Mouse (Mus musculus) midbrain, postnatal 0 days (tissue): ENCODE measurements at regions not wholly inside any gene's neighbourhood (a gene's known extent, or its start where the extent isn't known, plus 50 kb on each side); places are given as distances from the start of the nearest gene placed in this dataset.

ENCODE experiments used
- ATAC-seq: fragments of 200-750 bp; cut with Nextera tagmentation; 2 replicates; pipeline ENCODE4 v1.8.0; 2017; ENCODE audit warnings: moderate number of reproducible peaks, mild to moderate bottlenecking, moderate TSS enrichment, moderate library complexity; ENCODE audit not compliant: low FRiP score
- DNase-seq: peaks from one replicate; pipeline ENCODE4 v3.0.0-alpha.2; 2015; ENCODE audit warnings: low spot score
- H3K27ac ChIP-seq: fragments of 300-500 bp; sonication (generic); 2 replicates; pipeline ENCODE4 v1.5.1; 2014; ENCODE audit warnings: low read depth, mild to moderate bottlenecking, low read length, mixed read lengths
- H3K27me3 ChIP-seq: fragments of 300-500 bp; sonication (generic); 2 replicates; pipeline ENCODE4 v1.6.1; 2014; ENCODE audit warnings: low read length, control low read depth, mixed read lengths; ENCODE audit not compliant: insufficient read depth
- H3K36me3 ChIP-seq: fragments of 300-500 bp; sonication (generic); 2 replicates; pipeline ENCODE4 v1.6.1; 2014; ENCODE audit warnings: low read length, control low read depth, mixed read lengths; ENCODE audit not compliant: insufficient read depth
- H3K4me1 ChIP-seq: fragments of 300-500 bp; sonication (generic); 2 replicates; pipeline ENCODE4 v1.6.1; 2014; ENCODE audit warnings: mild to moderate bottlenecking, control low read depth, antibody characterized with exemption, low read length, mixed read lengths; ENCODE audit not compliant: insufficient read depth
- H3K4me2 ChIP-seq: fragments of 300-500 bp; sonication (generic); 2 replicates; pipeline ENCODE4 v1.6.1; 2014; ENCODE audit warnings: low read depth, mild to moderate bottlenecking, low read length, mixed read lengths; ENCODE audit not compliant: poor library complexity, severe bottlenecking
- H3K4me3 ChIP-seq: fragments of 300-500 bp; sonication (generic); 2 replicates; pipeline ENCODE4 v1.5.1; 2014; ENCODE audit warnings: low read depth, mild to moderate bottlenecking, low read length, moderate library complexity
- H3K9ac ChIP-seq: fragments of 300-500 bp; sonication (generic); replicated peaks from 2 replicates; pipeline ENCODE4 v1.6.1; 2014; ENCODE audit warnings: mild to moderate bottlenecking, low read length, moderate library complexity, mixed read lengths; ENCODE audit not compliant: poor library complexity, severe bottlenecking
- H3K9me3 ChIP-seq: fragments of 300-500 bp; sonication (generic); 2 replicates; pipeline ENCODE4 v1.6.1; 2016; ENCODE audit warnings: low read length, control low read depth
- CTCF ChIP-seq: IDR thresholded peaks from 2 replicates; pipeline ENCODE4 v1.5.1; 2016; ENCODE audit warnings: antibody characterized with exemption, mild to moderate bottlenecking
- WGBS: fragments of 180-500 bp; shearing (Covaris S2); extraction: QIAGEN DNeasy Blood & Tissue Kit; methylation state at CpG from one replicate; pipeline ENCODE4 v1.1.7; 2014; 5-methylcytosine and 5-hydroxymethylcytosine counted together

GRCm38 (mm10) chr16:7764383-7764782 lies 660.6 kb downstream of the Tmem114 start:
- H3K27ac ChIP-seq: no peak overlapping the region
- no peak overlapping the region for H3K4me3 ChIP-seq
- 0 out of 2 replicates have a peak overlapping the region, but pooled peaks have one; percentile 13 for H3K9ac ChIP-seq
- H3K4me1 ChIP-seq: peaks cover 4% of the 10 kb centered on the region
- no peaks in the 10 kb centered on the region for H3K9me3 ChIP-seq
- H3K27me3 ChIP-seq: no peaks in the 10 kb centered on the region
- no peak for TF ChIP-seq CTCF
- WGBS: 13% methylated on average over 6 of the region's 6 CpGs
- no peak overlapping the region for H3K4me2 ChIP-seq
- DNase-seq (peak; percentile 20), ATAC-seq (no peak)
- no peaks in the 10 kb centered on the region for H3K36me3 ChIP-seq

GRCm38 (mm10) chr16:7728186-7728585 lies 696.8 kb downstream of the Tmem114 start:
- no peak overlapping the region for H3K4me3 ChIP-seq
- DNase-seq (no peak), ATAC-seq (no peak)
- no peak overlapping the region for H3K27ac ChIP-seq
- no peak overlapping the region for H3K9ac ChIP-seq
- no peaks in the 10 kb centered on the region for H3K36me3 ChIP-seq
- H3K4me1 ChIP-seq: no peaks in the 10 kb centered on the region
- TF ChIP-seq CTCF: no peak
- H3K9me3 ChIP-seq: no peaks in the 10 kb centered on the region
- H3K4me2 ChIP-seq: no peak overlapping the region
- WGBS: 79% methylated on average over 2 of the region's 2 CpGs
- H3K27me3 ChIP-seq: no peaks in the 10 kb centered on the region

- H3K4me2 ChIP-seq: no peak overlapping the region
- no peak for TF ChIP-seq CTCF
- H3K36me3 ChIP-seq: no peaks in the 10 kb centered on the region
- no peaks in the 10 kb centered on the region for H3K4me1 ChIP-seq
- ATAC-seq (no peak), DNase-seq (no peak)
- H3K27ac ChIP-seq: no peak overlapping the region
- no peaks in the 10 kb centered on the region for H3K27me3 ChIP-seq
- no peaks in the 10 kb centered on the region for H3K9me3 ChIP-seq
- no peak overlapping the region for H3K9ac ChIP-seq
- WGBS: 91% methylated on average over 1 of the region's 1 CpGs
- H3K4me3 ChIP-seq: no peak overlapping the region
These were observed 699.7 kb downstream of the Tmem114 start for GRCm38 (mm10) chr16:7725225-7725624.

GRCm38 (mm10) chr16:7701471-7701870 lies 723.5 kb downstream of the Tmem114 start:
- DNase-seq (no peak), ATAC-seq (no peak)
- no peaks in the 10 kb centered on the region for H3K27me3 ChIP-seq
- no peak overlapping the region for H3K4me2 ChIP-seq
- H3K4me3 ChIP-seq: no peak overlapping the region
- 52% methylated on average over 4 of the region's 4 CpGs for WGBS
- no peak overlapping the region for H3K27ac ChIP-seq
- H3K9ac ChIP-seq: no peak overlapping the region
- no peak for TF ChIP-seq CTCF
- no peaks in the 10 kb centered on the region for H3K36me3 ChIP-seq
- no peaks in the 10 kb centered on the region for H3K4me1 ChIP-seq
- no peaks in the 10 kb centered on the region for H3K9me3 ChIP-seq

GRCm38 (mm10) chr16:7685484-7685883 lies 739.5 kb downstream of the Tmem114 start:
- DNase-seq (no peak), ATAC-seq (no peak)
- Histone ChIP-seq H3K4me1 (no peaks in the 10 kb centered on the region), H3K4me3 (no peak overlapping the region), H3K27ac (no peak overlapping the region), H3K4me2 (no peak overlapping the region), H3K36me3 (no peaks in the 10 kb centered on the region), H3K9me3 (no peaks in the 10 kb centered on the region), H3K27me3 (no peaks in the 10 kb centered on the region), H3K9ac (no peak overlapping the region)
- peak; percentile 35 for TF ChIP-seq CTCF

GRCm38 (mm10) chr16:7666096-7666495 lies 758.8 kb downstream of the Tmem114 start:
- H3K4me2 ChIP-seq: no peak overlapping the region
- no peak overlapping the region for H3K9ac ChIP-seq
- 0 out of 2 replicates have a peak, but pooled peaks cover 3% of the 10 kb centered on the region for H3K9me3 ChIP-seq
- H3K4me1 ChIP-seq: no peaks in the 10 kb centered on the region
- no peaks in the 10 kb centered on the region for H3K27me3 ChIP-seq
- no peak for TF ChIP-seq CTCF
- ATAC-seq: no peak
- H3K27ac ChIP-seq: no peak overlapping the region
- H3K4me3 ChIP-seq: no peak overlapping the region
- WGBS: 19% methylated on average over 2 of the region's 2 CpGs
- DNase-seq: no peak
- no peaks in the 10 kb centered on the region for H3K36me3 ChIP-seq
